In the genomic region with DNA sequence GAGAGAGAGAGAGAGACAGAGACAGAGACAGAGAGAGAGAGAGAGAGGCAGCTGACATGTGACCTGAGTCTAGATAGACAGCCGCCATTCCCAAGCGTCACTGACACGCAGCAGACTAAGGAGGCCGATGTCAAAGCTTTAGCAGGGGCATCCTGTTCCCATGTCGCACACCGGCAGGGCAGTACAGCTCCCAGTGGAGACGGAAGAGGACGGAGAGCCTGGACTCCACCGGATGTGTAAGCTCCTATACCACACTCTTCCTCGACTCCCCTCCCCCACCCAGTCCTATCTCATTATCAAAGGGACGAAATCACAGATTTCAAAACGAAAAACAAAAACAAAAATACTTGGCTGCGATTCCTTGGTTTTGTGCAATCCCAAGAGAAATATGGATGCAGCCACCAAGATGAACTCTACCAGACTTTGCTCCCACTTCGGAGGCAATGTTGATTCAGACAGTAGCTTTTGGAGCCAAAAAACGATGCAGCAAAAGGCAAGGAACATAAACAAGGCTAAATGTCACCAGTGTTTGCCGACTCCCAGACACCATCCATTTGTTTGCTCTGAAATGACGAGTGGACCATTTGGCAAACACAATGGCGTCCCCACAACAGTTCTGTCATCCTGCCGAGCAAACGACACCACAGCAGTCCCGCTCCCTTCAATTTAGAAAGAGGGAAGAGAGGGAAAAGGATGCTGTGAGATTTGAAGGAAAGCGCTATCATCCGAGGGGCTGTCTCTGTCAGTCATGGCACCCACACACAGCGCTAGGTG, we compare ENCODE assay signal across 14 mouse cellular contexts.
"Had no signal": no experiment of that assay in that cellular context is flagged by ENCODE, and none has a peak within 500 bp of the region (broad histone marks: within the 10 kb centered on the region; RNA-seq: fewer than 3 reads in every experiment).

No protein-coding gene starts in this region.

- H3K27me3 ChIP-seq: liver, embryonic 15.5 days; midbrain, embryonic 15.5 days; neural tube, embryonic 12.5 days had no signal

- H3K4me2 ChIP-seq: limb, embryonic 13.5 days; liver, embryonic 15.5 days; midbrain, embryonic 15.5 days; neural tube, embryonic 12.5 days had no signal

- DNase-seq: kidney, adult 8-10 months; kidney, postnatal 36 days; left cerebral cortex, postnatal 4 days; retina, postnatal 1 day; right cerebral cortex, postnatal 4 days; spleen, adult 18-20 months; thymus, postnatal 36 days had no signal

- H3K27ac ChIP-seq: layer of hippocampus, adult 2 months; limb, embryonic 13.5 days; liver, embryonic 15.5 days; midbrain, embryonic 15.5 days; neural tube, embryonic 12.5 days had no signal

- H3K4me3 ChIP-seq: layer of hippocampus, adult 2 months; limb, embryonic 13.5 days; liver, embryonic 15.5 days; midbrain, embryonic 15.5 days; neural tube, embryonic 12.5 days had no signal

- ATAC-seq: inflammation-experienced regulatory T-cells, adult 6 months; intestine, postnatal 0 days; midbrain, embryonic 15.5 days had no signal

- H3K4me1 ChIP-seq: limb, embryonic 13.5 days; liver, embryonic 15.5 days; midbrain, embryonic 15.5 days had no signal

- H3K9me3 ChIP-seq: limb, embryonic 13.5 days; liver, embryonic 15.5 days; midbrain, embryonic 15.5 days; neural tube, embryonic 12.5 days had no signal

- H3K9ac ChIP-seq: limb, embryonic 13.5 days; liver, embryonic 15.5 days; midbrain, embryonic 15.5 days; neural tube, embryonic 12.5 days had no signal

- H3K36me3 ChIP-seq: limb, embryonic 13.5 days; liver, embryonic 15.5 days; midbrain, embryonic 15.5 days had no signal
